Mouse (Mus musculus) thymus, adult 2 months (tissue): ENCODE results near the gene Cdk12. TPM values are rescaled to one million over a fixed set of nuclear protein-coding genes. Genes with fewer than 3 reads are reported as not detected.
"Not testable (repeated sequence)": the region's sequence is repeated elsewhere in the genome, so short reads cannot be mapped to it uniquely, and the experiment has no call there.

ENCODE experiments used
- DNase-seq: peaks from one replicate; pipeline ENCODE4 v3.0.0; 2021
- H3K27ac ChIP-seq: fragments of 200-500 bp; 2 replicates; pipeline ENCODE4 v1.5.1; 2012; ENCODE audit warnings: low read length, control low read depth; ENCODE audit not compliant: control insufficient read depth, insufficient read depth
- H3K27me3 ChIP-seq: fragments of 200-500 bp; 2 replicates; pipeline ENCODE4 v1.6.1; 2012; ENCODE audit warnings: mild to moderate bottlenecking, low read length, moderate library complexity, mixed read lengths; ENCODE audit not compliant: control insufficient read depth, insufficient read depth
- H3K36me3 ChIP-seq: fragments of 200-500 bp; 2 replicates; pipeline ENCODE4 v1.6.1; 2012; ENCODE audit warnings: mild to moderate bottlenecking, low read length, moderate library complexity; ENCODE audit not compliant: control insufficient read depth, insufficient read depth
- H3K4me1 ChIP-seq: fragments of 200-500 bp; replicated peaks from 2 replicates; pipeline ENCODE4 v1.6.1; 2012; ENCODE audit warnings: low read length; ENCODE audit not compliant: control insufficient read depth, insufficient read depth
- H3K4me3 ChIP-seq: fragments of 200-500 bp; 2 replicates; pipeline ENCODE4 v1.5.1; 2012; ENCODE audit warnings: mild to moderate bottlenecking, low read length, control low read depth, moderate library complexity; ENCODE audit not compliant: control insufficient read depth, insufficient read depth
- CTCF ChIP-seq: fragments of 200-500 bp; IDR thresholded peaks from 2 replicates; pipeline ENCODE4 v1.5.1; 2012; ENCODE audit warnings: mild to moderate bottlenecking, control low read depth, low read length, moderate library complexity, borderline replicate concordance; ENCODE audit not compliant: control insufficient read depth, poor library complexity, insufficient read depth; ENCODE audit errors: extremely low read depth
- POLR2A ChIP-seq: fragments of 200-500 bp; IDR thresholded peaks from 2 replicates; pipeline ENCODE4 v1.6.1; 2012; ENCODE audit warnings: mild to moderate bottlenecking, low read length, control low read depth, moderate library complexity; ENCODE audit not compliant: control insufficient read depth, poor library complexity, insufficient read depth; ENCODE audit errors: extremely low read depth
- WGBS: fragments of 180-500 bp; shearing (Covaris S2); methylation state at CpG from one replicate; pipeline ENCODE4 v1.1.7; 2018; 5-methylcytosine and 5-hydroxymethylcytosine counted together
- polyA plus RNA-seq: library from polyadenylated mRNA; depleted of rRNA; stranded (reverse); fragments of >200 nt; gene quantifications from 2 replicates; pipeline ENCODE4 v1.2.3, GENCODE M21; 2012

Cdk12 gene
- polyA plus RNA-seq, 1 experiment, result 27.0 TPM

DNA sequence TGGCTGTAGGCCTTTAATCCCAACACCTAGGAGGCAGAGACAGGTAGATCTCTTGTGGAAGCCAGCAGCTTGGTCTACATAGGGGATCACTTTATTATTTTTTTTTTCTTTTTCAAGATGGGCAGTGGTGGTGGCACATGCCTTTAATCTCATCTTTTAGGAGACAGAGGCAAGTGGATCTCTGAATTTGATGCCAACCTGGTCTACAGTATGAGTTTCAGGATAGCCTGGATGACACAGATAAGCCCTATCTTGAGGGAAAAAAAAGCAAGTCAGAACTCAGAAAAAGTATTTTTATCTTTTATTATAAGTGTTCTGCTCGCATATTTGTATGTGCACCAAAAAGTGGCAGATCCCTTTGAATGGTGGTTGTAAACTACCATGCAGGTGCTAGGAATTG is 10.5 kb downstream of the Cdk12 start:
- 93% methylated on average over 1 of the region's 1 CpGs for WGBS
- TF ChIP-seq POLR2A, result no peak
- TF ChIP-seq CTCF, result no peak
- H3K36me3 ChIP-seq, result peaks cover 75% of the 10 kb centered on the region

GRCm38 (mm10) chr11:98226349-98226748 is 23.5 kb downstream of the Cdk12 start:
- Histone ChIP-seq H3K4me3 (no peak overlapping the region), H3K4me1 (no peaks in the 10 kb centered on the region), H3K36me3 (peaks cover 81% of the 10 kb centered on the region), H3K27ac (no peak overlapping the region), H3K27me3 (no peaks in the 10 kb centered on the region)
- TF ChIP-seq CTCF (no peak), POLR2A (no peak)
- no peak for DNase-seq
- WGBS, result 90% methylated on average over 1 of the region's 1 CpGs

More for the DNA sequence above, 10.5 kb downstream of the Cdk12 start:
- H3K27ac ChIP-seq, result no peak overlapping the region
- no peaks in the 10 kb centered on the region for H3K27me3 ChIP-seq
- no peak overlapping the region for H3K4me3 ChIP-seq
- no peaks in the 10 kb centered on the region for H3K4me1 ChIP-seq
- DNase-seq, result no peak

- no peak for DNase-seq
- Histone ChIP-seq H3K27me3 (no peaks in the 10 kb centered on the region), H3K27ac (no peak overlapping the region), H3K36me3 (peaks cover 85% of the 10 kb centered on the region), H3K4me1 (no peaks in the 10 kb centered on the region), H3K4me3 (no peak overlapping the region)
- WGBS, result 93% methylated on average over 3 of the region's 3 CpGs
- TF ChIP-seq CTCF (no peak), POLR2A (no peak)
Observed at GRCm38 (mm10) chr11:98238416-98238815, 35.6 kb downstream of the Cdk12 start.

- Histone ChIP-seq H3K4me1 (no peaks in the 10 kb centered on the region), H3K36me3 (peaks cover 86% of the 10 kb centered on the region), H3K27me3 (no peaks in the 10 kb centered on the region), H3K27ac (no peak overlapping the region), H3K4me3 (no peak overlapping the region)
- no peak for DNase-seq
- WGBS, result 94% methylated on average over 3 of the region's 3 CpGs
- TF ChIP-seq CTCF (no peak), POLR2A (no peak)
Observed at GRCm38 (mm10) chr11:98238995-98239394, 36.1 kb downstream of the Cdk12 start.

GRCm38 (mm10) chr11:98242910-98243309 is 40.1 kb downstream of the Cdk12 start:
- peaks cover 83% of the 10 kb centered on the region for H3K36me3 ChIP-seq
- WGBS, result 87% methylated on average over 3 of the region's 3 CpGs
- H3K27ac ChIP-seq, H3K4me1 ChIP-seq, DNase-seq, H3K27me3 ChIP-seq, H3K4me3 ChIP-seq: not testable (repeated sequence)

DNA sequence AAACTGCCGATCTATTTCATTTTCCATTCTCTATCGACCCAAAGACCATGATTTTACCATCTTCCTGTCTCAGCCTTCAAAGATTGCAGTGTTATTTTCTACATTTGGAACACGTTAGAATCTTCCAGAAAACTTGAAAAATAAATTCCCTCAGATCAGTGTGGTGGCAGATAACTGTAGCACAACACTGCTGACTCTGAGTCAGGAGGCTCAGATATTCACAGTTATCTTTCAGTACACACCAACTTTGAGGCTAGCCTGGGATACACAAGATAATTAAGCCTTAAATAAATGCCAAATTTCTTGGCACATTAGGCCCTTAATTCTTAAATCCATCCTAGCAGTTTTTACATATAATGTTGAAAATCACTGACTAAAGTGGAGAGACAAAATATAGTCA is 41.6 kb downstream of the Cdk12 start:
- Histone ChIP-seq H3K4me1 (no peaks in the 10 kb centered on the region), H3K27me3 (no peaks in the 10 kb centered on the region), H3K36me3 (peaks cover 76% of the 10 kb centered on the region), H3K4me3 (no peak overlapping the region), H3K27ac (no peak overlapping the region)
- TF ChIP-seq POLR2A (no peak), CTCF (no peak)
- over 99% methylated on average over 3 of the region's 3 CpGs for WGBS
- no peak for DNase-seq

- TF ChIP-seq POLR2A (no peak), CTCF (no peak)
- DNase-seq, result no peak
- H3K36me3 ChIP-seq, result peaks cover 63% of the 10 kb centered on the region
- H3K4me1 ChIP-seq, result no peaks in the 10 kb centered on the region
- 67% methylated on average over 1 of the region's 1 CpGs for WGBS
- H3K27me3 ChIP-seq, result no peaks in the 10 kb centered on the region
- no peak overlapping the region for H3K4me3 ChIP-seq
- no peak overlapping the region for H3K27ac ChIP-seq
Observed at GRCm38 (mm10) chr11:98247325-98247724, 44.5 kb downstream of the Cdk12 start.
